Mouse (Mus musculus): ENCODE measurements at regions not wholly inside any gene's neighbourhood (a gene's known extent, or its start where the extent isn't known, plus 50 kb on each side); places are given as distances from the start of the nearest gene placed in this dataset.
A peak's percentile ranks its signal among the peaks of the same experiment; 100 is the strongest.

DNA sequence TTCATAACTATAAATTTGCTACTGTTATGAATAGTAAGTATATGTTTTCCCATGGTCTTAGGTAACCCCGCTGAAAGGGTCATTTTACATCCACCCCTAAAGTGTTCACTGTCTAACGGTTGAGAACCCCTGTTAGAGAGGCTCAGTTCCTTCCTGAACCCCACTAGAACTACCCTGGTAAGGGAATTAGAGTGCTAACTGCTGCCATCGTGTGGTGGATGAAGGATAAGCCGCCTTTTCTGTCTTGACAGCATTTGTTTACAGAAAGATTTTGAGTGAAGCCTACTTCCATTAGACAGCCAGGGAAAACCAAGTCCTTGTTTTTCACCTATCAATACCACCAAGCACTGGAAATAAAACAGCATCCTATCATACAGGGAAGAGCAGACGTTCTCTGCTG, 90.3 kb upstream of the Tbx22 start:
- DNase-seq (ENCODE audit: low read depth), result peak; percentile 36
